Mouse (Mus musculus): ENCODE measurements around the gene Nodal. TPM values are rescaled to one million over a fixed set of nuclear protein-coding genes. Genes with fewer than 3 reads are reported as not detected.

The Nodal gene
- polyA plus RNA-seq, 1 experiment from 2014 or later: not detected

DNA sequence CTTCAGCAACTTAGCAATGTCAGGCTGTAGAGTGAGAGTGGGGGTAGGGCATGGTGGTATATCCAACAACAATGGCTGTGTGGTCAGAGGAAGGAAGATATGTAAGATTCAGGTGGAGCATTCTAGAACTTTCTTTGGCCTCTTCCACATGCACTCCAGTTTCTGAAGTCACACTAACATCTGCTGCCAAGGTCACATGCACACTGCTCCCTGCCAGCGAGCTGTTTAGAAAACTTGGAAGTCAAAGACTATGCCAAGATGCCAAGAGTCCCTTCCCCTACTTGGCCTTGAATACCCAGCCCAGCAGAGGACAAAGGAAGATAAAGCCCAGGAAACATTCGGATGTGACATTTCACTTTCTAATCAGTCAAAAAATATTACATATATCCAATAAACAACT, 14.9 kb upstream of the Nodal start:
- no peaks in the 10 kb centered on the region for H3K4me1 ChIP-seq (ENCODE audit: control insufficient read depth, insufficient read depth, low read length)
- ATAC-seq (ENCODE audit: low FRiP score, low TSS enrichment) (no peak), DNase-seq (no peak)
- H3K36me3 ChIP-seq (ENCODE audit: control insufficient read depth, insufficient read depth, low read length): no peaks in the 10 kb centered on the region
- H3K9me3 ChIP-seq (ENCODE audit: control insufficient read depth, low read length): no peaks in the 10 kb centered on the region
- no peak overlapping the region for H3K9ac ChIP-seq (replicated peaks; ENCODE audit: low read length)
- H3K27ac ChIP-seq (replicated peaks; ENCODE audit: low read depth, low read length): no peak overlapping the region
- no peaks in the 10 kb centered on the region for H3K27me3 ChIP-seq (ENCODE audit: control insufficient read depth, insufficient read depth, low read length)
- no peak overlapping the region for H3K4me3 ChIP-seq (replicated peaks; ENCODE audit: low read depth, low read length)
- 94% methylated on average over 2 of the region's 2 CpGs for WGBS
- H3K4me2 ChIP-seq (ENCODE audit: low read length): no peak overlapping the region

DNA sequence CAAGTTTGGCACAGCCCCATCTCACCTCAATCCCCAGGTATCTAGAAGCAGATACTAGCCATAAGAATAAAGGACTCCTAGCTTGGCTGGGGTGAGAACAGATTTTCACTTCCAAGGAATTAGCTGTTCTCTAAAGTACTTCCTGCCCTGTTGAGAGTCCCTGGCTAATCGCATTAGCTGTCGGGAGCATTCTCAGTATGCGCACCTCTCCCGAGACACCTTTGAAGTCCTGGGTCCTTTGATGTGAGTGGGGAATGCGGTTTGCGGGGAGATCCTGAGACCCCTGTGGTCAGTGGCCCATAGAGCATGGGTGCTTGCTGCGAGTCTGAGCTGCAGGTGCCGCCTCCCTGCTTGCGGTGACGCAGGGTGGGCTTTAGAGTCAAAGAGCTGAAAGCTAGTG, 11.8 kb upstream of the Nodal start:
- Histone ChIP-seq H3K4me1 (ENCODE audit: control insufficient read depth, insufficient read depth, low read length) (no peaks in the 10 kb centered on the region), H3K36me3 (ENCODE audit: control insufficient read depth, insufficient read depth, low read length) (no peaks in the 10 kb centered on the region), H3K4me3 (replicated peaks; ENCODE audit: low read depth, low read length) (no peak overlapping the region), H3K9ac (replicated peaks; ENCODE audit: low read length) (no peak overlapping the region), H3K27me3 (ENCODE audit: control insufficient read depth, insufficient read depth, low read length) (no peaks in the 10 kb centered on the region), H3K9me3 (ENCODE audit: control insufficient read depth, low read length) (no peaks in the 10 kb centered on the region), H3K27ac (replicated peaks; ENCODE audit: low read depth, low read length) (no peak overlapping the region), H3K4me2 (ENCODE audit: low read length) (no peak overlapping the region)
- ATAC-seq (ENCODE audit: low FRiP score, low TSS enrichment) (no peak), DNase-seq (no peak)
- WGBS: 4% methylated on average over 10 of the region's 10 CpGs

DNA sequence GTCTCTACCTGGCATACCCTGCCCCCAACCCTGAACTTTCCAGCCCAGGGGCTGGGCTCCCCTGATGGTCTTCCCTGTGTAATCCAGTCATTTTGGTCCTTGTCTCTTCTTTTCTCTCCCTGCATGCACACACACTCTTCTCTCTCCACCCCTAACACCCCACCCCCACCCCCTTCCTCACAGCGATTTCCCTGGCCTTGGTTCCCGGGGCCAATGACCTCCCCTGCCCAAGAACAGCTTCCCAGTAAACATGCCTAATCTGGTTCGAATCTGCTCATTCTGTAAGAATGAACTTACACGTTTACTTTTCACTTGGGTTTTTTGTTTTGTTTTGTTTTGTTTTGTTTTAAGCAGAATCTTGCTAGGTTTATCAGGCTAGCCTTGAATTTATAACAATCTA, 8.0 kb upstream of the Nodal start:
- WGBS: 5% methylated on average over 4 of the region's 4 CpGs

DNA sequence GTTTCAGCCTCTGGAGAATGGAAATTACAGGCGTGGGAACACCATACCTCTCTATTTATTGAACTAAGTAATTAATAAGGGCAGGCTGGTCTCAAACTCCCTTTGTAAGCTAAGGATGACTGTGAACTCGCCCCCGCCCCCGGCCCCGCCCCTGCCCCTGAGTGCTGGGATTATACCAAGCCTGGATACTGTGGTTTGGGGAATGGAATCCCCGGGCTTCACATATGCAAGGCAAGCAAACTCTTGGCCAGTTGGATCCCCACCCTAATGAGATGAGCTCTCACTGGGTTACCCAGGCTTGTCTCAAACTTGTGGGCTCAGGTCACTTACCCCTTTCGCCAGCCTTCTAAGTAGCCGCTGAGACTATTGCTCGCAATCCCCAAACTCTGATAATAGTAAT, 7.6 kb upstream of the Nodal start:
- H3K9me3 ChIP-seq (ENCODE audit: control insufficient read depth, low read length): no peaks in the 10 kb centered on the region
- ATAC-seq (ENCODE audit: low FRiP score, low TSS enrichment): no peak
- H3K4me2 ChIP-seq (ENCODE audit: low read length): no peak overlapping the region
- no peaks in the 10 kb centered on the region for H3K27me3 ChIP-seq (ENCODE audit: control insufficient read depth, insufficient read depth, low read length)
- no peak overlapping the region for H3K9ac ChIP-seq (replicated peaks; ENCODE audit: low read length)
- WGBS: 22% methylated on average over 9 of the region's 9 CpGs
- DNase-seq: no peak
- no peak overlapping the region for H3K4me3 ChIP-seq (replicated peaks; ENCODE audit: low read depth, low read length)
- no peak overlapping the region for H3K27ac ChIP-seq (replicated peaks; ENCODE audit: low read depth, low read length)
- no peaks in the 10 kb centered on the region for H3K36me3 ChIP-seq (ENCODE audit: control insufficient read depth, insufficient read depth, low read length)
- no peaks in the 10 kb centered on the region for H3K4me1 ChIP-seq (ENCODE audit: control insufficient read depth, insufficient read depth, low read length)

More for the DNA sequence above, 8.0 kb upstream of the Nodal start:
- no peak overlapping the region for H3K4me2 ChIP-seq (ENCODE audit: low read length)
- H3K27ac ChIP-seq (replicated peaks; ENCODE audit: low read depth, low read length): no peak overlapping the region
- H3K4me1 ChIP-seq (ENCODE audit: control insufficient read depth, insufficient read depth, low read length): no peaks in the 10 kb centered on the region
- H3K9ac ChIP-seq (replicated peaks; ENCODE audit: low read length): no peak overlapping the region
- no peaks in the 10 kb centered on the region for H3K27me3 ChIP-seq (ENCODE audit: control insufficient read depth, insufficient read depth, low read length)
- DNase-seq: no peak
- ATAC-seq (ENCODE audit: low FRiP score, low TSS enrichment): no peak
- H3K36me3 ChIP-seq (ENCODE audit: control insufficient read depth, insufficient read depth, low read length): no peaks in the 10 kb centered on the region
- H3K9me3 ChIP-seq (ENCODE audit: control insufficient read depth, low read length): no peaks in the 10 kb centered on the region
- no peak overlapping the region for H3K4me3 ChIP-seq (replicated peaks; ENCODE audit: low read depth, low read length)

DNA sequence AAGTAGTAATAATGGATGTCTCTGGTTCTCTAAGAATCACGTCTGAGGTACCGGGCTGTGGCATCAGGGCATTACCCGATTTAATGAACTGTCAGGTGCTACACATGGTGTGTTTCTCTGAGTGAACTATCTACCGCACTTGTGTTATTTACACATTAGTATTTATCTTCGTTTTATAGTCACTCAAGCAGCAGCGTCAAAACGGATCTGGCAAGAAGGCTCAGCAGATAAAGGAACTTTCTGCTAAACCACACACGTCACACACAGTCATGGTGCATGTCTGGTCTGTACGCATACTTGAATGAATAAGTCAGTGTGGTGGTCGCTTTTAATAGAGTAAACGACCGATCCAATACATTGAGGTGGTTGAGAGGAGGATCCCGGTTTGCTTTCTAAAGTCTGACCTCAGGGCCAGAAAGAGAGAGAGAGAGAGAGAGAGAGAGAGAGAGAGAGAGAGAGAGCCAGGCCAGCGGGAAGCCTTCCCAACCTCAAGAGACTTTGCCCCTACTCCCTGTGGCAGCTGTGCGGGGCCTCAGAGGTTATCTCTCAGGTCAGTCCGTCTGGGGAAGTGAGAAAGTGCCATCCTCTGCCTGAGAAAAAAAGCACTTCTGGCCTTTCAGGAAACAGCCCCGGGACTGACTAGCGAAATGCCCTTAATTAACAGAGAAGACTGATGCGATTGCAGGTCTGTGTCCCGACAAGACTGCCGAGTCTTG, 4.7 kb upstream of the Nodal start:
- Histone ChIP-seq H3K9me3 (ENCODE audit: control insufficient read depth, low read length) (no peaks in the 10 kb centered on the region), H3K4me2 (ENCODE audit: low read length) (no peak overlapping the region), H3K36me3 (ENCODE audit: control insufficient read depth, insufficient read depth, low read length) (no peaks in the 10 kb centered on the region), H3K9ac (replicated peaks; ENCODE audit: low read length) (no peak overlapping the region), H3K27ac (replicated peaks; ENCODE audit: low read depth, low read length) (no peak overlapping the region), H3K4me3 (replicated peaks; ENCODE audit: low read depth, low read length) (no peak overlapping the region), H3K4me1 (ENCODE audit: control insufficient read depth, insufficient read depth, low read length) (peaks cover 3% of the 10 kb centered on the region; the same call in 1 of the 2 replicates), H3K27me3 (ENCODE audit: control insufficient read depth, insufficient read depth, low read length) (peaks cover 14% of the 10 kb centered on the region)
- WGBS: 65% methylated on average over 21 of the region's 21 CpGs
- DNase-seq (no peak), ATAC-seq (ENCODE audit: low FRiP score, low TSS enrichment) (no peak)

DNA sequence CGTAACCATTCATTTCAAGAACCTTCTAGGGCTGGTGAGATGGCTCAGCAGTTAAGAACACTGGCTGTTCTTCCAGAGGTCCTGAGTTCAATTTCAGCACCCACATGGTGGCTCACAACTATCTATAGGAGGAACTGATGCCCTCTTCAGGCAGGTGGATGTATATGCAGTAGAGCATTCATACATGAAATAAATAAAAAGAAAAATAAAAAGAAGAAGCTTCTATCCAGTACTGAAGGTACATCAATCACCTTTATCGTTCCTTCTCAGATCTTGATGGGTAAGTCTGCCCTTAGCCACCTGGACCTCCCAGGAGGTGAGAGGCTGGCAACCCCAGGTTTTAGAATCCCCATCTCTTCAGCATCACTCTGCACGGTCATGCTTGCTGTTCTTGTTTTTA, 2.5 kb upstream of the Nodal start:
- no peak for DNase-seq
- WGBS: 82% methylated on average over 3 of the region's 3 CpGs
- H3K9me3 ChIP-seq (ENCODE audit: control insufficient read depth, low read length): no peaks in the 10 kb centered on the region
- no peak overlapping the region for H3K4me2 ChIP-seq (ENCODE audit: low read length)
- no peaks in the 10 kb centered on the region for H3K36me3 ChIP-seq (ENCODE audit: control insufficient read depth, insufficient read depth, low read length)
- ATAC-seq (ENCODE audit: low FRiP score, low TSS enrichment): no peak
- no peak overlapping the region for H3K9ac ChIP-seq (replicated peaks; ENCODE audit: low read length)
- H3K27me3 ChIP-seq (ENCODE audit: control insufficient read depth, insufficient read depth, low read length): peaks cover 35% of the 10 kb centered on the region
- H3K4me1 ChIP-seq (ENCODE audit: control insufficient read depth, insufficient read depth, low read length): peaks cover 7% of the 10 kb centered on the region; the same call in 1 of the 2 replicates
- H3K27ac ChIP-seq (replicated peaks; ENCODE audit: low read depth, low read length): no peak overlapping the region
- no peak overlapping the region for H3K4me3 ChIP-seq (replicated peaks; ENCODE audit: low read depth, low read length)

DNA sequence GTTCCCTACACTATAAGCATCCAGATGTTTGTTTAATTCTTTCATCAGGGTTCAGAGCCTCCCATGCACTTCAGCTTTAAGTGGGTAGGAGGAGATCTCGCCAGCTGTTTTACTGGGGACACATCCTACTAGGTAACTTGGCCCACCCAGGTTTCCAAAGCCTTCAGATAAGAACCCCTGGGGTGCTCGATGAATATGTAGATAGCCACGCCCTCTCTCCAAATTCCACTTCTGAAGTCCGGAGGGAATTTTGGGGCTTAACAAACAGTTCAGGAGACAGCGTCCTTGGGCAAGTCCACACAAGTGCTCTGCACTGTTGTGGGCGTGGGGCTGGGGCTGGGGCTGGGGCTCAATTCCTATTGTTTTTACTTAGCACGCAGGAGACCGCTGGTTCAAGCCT, 1.9 kb upstream of the Nodal start:
- Histone ChIP-seq H3K9ac (replicated peaks; ENCODE audit: low read length) (no peak overlapping the region), H3K36me3 (ENCODE audit: control insufficient read depth, insufficient read depth, low read length) (no peaks in the 10 kb centered on the region), H3K27me3 (ENCODE audit: control insufficient read depth, insufficient read depth, low read length) (peaks cover 36% of the 10 kb centered on the region), H3K4me3 (replicated peaks; ENCODE audit: low read depth, low read length) (no peak overlapping the region), H3K4me2 (ENCODE audit: low read length) (no peak overlapping the region), H3K9me3 (ENCODE audit: control insufficient read depth, low read length) (no peaks in the 10 kb centered on the region), H3K27ac (replicated peaks; ENCODE audit: low read depth, low read length) (no peak overlapping the region), H3K4me1 (ENCODE audit: control insufficient read depth, insufficient read depth, low read length) (peaks cover 7% of the 10 kb centered on the region; the same call in 1 of the 2 replicates)
- DNase-seq (no peak), ATAC-seq (ENCODE audit: low FRiP score, low TSS enrichment) (no peak)
- WGBS: 18% methylated on average over 8 of the region's 8 CpGs

DNA sequence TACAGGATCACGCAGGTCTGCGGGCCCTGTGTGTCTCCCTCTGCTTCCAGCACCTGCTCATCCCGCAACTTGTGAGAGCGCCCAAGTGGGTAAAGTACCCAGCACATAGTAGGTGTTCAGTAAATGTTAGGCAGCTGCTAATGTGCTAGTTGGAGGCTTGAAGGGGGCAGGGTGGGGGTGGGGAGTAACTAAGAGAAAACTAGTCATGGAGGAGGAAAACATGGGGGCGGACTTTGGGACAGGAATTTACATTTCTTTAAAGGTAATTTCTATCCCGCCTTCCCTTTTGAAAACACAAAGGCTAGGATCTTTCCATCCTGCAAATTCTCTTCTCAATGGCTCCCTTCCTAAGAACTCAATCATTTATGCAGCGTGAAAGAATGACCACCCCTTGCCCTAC, 1.2 kb upstream of the Nodal start:
- no peak overlapping the region for H3K4me2 ChIP-seq (ENCODE audit: low read length)
- H3K4me3 ChIP-seq (replicated peaks; ENCODE audit: low read depth, low read length): no peak overlapping the region
- H3K9me3 ChIP-seq (ENCODE audit: control insufficient read depth, low read length): no peaks in the 10 kb centered on the region
- H3K4me1 ChIP-seq (ENCODE audit: control insufficient read depth, insufficient read depth, low read length): peaks cover 7% of the 10 kb centered on the region; the same call in 1 of the 2 replicates
- no peak for ATAC-seq (ENCODE audit: low FRiP score, low TSS enrichment)
- no peak overlapping the region for H3K27ac ChIP-seq (replicated peaks; ENCODE audit: low read depth, low read length)
- no peak for DNase-seq
- H3K9ac ChIP-seq (replicated peaks; ENCODE audit: low read length): no peak overlapping the region
- H3K36me3 ChIP-seq (ENCODE audit: control insufficient read depth, insufficient read depth, low read length): no peaks in the 10 kb centered on the region
- WGBS: 29% methylated on average over 7 of the region's 7 CpGs
- H3K27me3 ChIP-seq (ENCODE audit: control insufficient read depth, insufficient read depth, low read length): peaks cover 36% of the 10 kb centered on the region

DNA sequence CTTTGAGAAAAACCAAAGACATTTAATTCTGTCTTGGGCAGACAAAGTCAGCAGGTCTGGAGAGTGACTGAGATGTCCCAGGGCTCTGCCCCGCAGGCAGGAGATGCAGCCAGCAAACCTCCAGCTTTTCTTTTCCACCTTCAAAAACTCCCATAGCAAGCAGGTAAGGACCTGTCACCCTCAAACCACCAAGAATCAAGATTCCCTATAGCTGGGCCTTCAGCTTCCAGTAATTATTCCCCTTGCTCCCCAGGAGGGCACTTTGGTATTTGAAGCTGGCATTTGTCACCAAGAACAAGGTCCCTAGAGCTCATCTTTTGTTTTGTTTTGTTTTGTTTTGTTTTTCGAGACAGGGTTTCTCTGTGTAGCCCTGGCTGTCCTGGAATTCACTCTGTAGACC, 726 bp upstream of the Nodal start:
- no peak overlapping the region for H3K27ac ChIP-seq (replicated peaks; ENCODE audit: low read depth, low read length)
- H3K9ac ChIP-seq (replicated peaks; ENCODE audit: low read length): no peak overlapping the region
- H3K27me3 ChIP-seq (ENCODE audit: control insufficient read depth, insufficient read depth, low read length): peaks cover 36% of the 10 kb centered on the region
- H3K4me3 ChIP-seq (replicated peaks; ENCODE audit: low read depth, low read length): no peak overlapping the region
- 63% methylated on average over 2 of the region's 2 CpGs for WGBS
- no peak overlapping the region for H3K4me2 ChIP-seq (ENCODE audit: low read length)
- H3K36me3 ChIP-seq (ENCODE audit: control insufficient read depth, insufficient read depth, low read length): no peaks in the 10 kb centered on the region
- peaks cover 7% of the 10 kb centered on the region; the same call in 1 of the 2 replicates for H3K4me1 ChIP-seq (ENCODE audit: control insufficient read depth, insufficient read depth, low read length)
- DNase-seq (no peak), ATAC-seq (ENCODE audit: low FRiP score, low TSS enrichment) (no peak)
- no peaks in the 10 kb centered on the region for H3K9me3 ChIP-seq (ENCODE audit: control insufficient read depth, low read length)

Measured in midbrain, embryonic 14.5 days (tissue).